Mouse (Mus musculus): Measurements from ENCODE around the gene Acot7.

DNA sequence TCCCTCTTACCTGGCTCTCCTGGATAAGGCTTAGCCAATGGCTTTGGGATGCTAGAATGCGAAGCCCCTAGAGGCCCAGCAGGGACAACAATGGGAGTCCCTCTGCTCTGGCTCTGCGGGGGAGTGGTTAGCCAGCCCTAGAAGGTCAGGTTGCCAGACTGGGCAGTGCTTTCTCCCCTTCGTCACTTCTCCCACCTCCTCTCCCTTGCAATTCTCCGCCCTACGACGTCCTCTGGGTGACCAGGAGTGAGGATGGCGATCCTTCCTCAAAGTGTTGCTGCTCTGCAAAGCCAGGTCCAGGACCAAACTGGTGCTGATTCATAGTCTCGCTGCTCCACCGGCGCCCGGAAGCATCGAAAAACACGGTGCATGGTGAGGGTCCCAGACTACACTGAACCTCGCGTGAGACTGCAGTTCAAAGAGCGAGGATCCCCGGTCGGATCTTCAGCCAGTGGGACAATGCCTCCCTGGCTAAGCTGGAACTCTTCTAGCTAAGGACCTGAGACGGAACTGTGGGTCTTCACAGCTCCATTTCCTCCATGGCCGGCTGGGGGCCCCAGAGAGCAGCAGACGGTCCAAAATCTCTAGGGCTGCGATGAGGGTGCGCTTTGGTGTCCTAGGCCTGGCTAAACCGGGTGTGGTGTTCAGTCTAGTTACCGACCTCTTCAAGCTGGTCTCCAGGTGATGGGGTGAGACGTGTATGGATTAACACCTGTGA lies 140.7 kb downstream of the Acot7 start, which contains the start of gene Rnf207:
- TF ChIP-seq CTCF (IDR thresholded peaks at IDR 0.05; ENCODE audit: low read depth) = peak; percentile 65
- TF ChIP-seq EP300 (IDR thresholded peaks at IDR 0.05; ENCODE audit: low read depth) = no peak
